Comparison of ENCODE assay signal across 28 mouse cellular contexts in the genomic region with DNA sequence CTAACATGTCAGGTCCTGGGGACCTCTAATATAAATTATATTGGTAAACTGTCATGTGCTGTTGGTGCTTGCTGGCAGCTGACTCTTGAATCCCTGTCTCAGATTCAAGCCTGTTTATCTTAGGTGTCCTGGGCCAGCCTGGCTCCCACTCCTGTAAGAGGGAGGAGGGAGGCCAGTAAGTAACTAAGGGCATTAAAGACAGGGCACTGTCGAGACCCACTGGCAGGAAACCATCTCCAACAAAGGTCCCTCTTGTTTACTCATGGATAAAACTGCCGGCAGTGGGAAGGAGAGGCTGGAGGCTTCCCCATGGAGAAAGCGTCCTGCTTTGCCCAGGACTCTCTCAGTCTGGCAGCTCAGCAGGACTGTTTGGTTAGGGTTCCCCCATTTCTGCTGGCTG. TPM values are rescaled to one million over a fixed set of nuclear protein-coding genes. Genes with fewer than 3 reads are reported as not detected.
A peak's percentile ranks its signal among the peaks of the same experiment; 100 is the strongest.
DNase-seq lines count a peak whose midpoint lies in the region; ATAC-seq and TF ChIP-seq lines count a peak whose summit lies in the region.
"Had no signal": no experiment of that assay in that cellular context is flagged by ENCODE, and none has a peak within 500 bp of the region (broad histone marks: within the 10 kb centered on the region; RNA-seq: fewer than 3 reads in every experiment).

No protein-coding gene starts in this region.

- no peak overlapping the region for H3K9ac ChIP-seq in heart, adult 2 months (ENCODE audit: low read depth, low read length)
- no peak overlapping the region for H3K9ac ChIP-seq in heart, embryonic 11.5 days (ENCODE audit: low read depth, low read length)
- H3K9ac ChIP-seq: embryonic facial prominence, embryonic 12.5 days; embryonic facial prominence, embryonic 15.5 days; forebrain, postnatal 0 days; hindbrain, embryonic 14.5 days had no signal

- no peaks in the 10 kb centered on the region for H3K79me2 ChIP-seq in heart, adult 2 months (replicated peaks; ENCODE audit: control insufficient read depth, insufficient read depth, low read length)

- ATAC-seq in frontal cortex, adult (ENCODE audit: low TSS enrichment) = 0 out of 2 replicates have a peak, but pooled peaks have one; percentile 7
- ATAC-seq in heart, embryonic 11.5 days (replicated peaks; ENCODE audit: insufficient number of reproducible peaks, low FRiP score, low TSS enrichment) = no peak
- ATAC-seq: activated CD4-positive, CD25-positive, alpha-beta regulatory T cell, adult 4 months; forebrain, embryonic 14.5 days; forebrain, postnatal 0 days; intestine, postnatal 0 days had no signal

- H3K4me1 ChIP-seq in heart, adult 2 months (ENCODE audit: control insufficient read depth, insufficient read depth, low read length) = peaks cover 7% of the 10 kb centered on the region; the same call in 1 of the 2 replicates
- no peaks in the 10 kb centered on the region for H3K4me1 ChIP-seq in heart, embryonic 11.5 days (ENCODE audit: control insufficient read depth, insufficient read depth, low read length)
- H3K4me1 ChIP-seq: embryonic facial prominence, embryonic 12.5 days; embryonic facial prominence, embryonic 15.5 days; heart, embryonic 10.5 days had no signal

- no peak overlapping the region for H3K4me3 ChIP-seq in heart, adult 2 months
- no peak overlapping the region for H3K4me3 ChIP-seq in heart, embryonic 11.5 days (ENCODE audit: low read depth, low read length)
- H3K4me3 ChIP-seq in layer of hippocampus, adult 2 months = no peak overlapping the region
- H3K4me3 ChIP-seq: embryonic facial prominence, embryonic 12.5 days; embryonic facial prominence, embryonic 15.5 days; heart, embryonic 10.5 days had no signal

- no peak for DNase-seq in frontal cortex, adult 2 months (ENCODE audit: extremely low spot score in 1 of 2, low spot score in 1 of 2)
- no peak for DNase-seq in heart, adult 2 months
- DNase-seq in layer of hippocampus, adult 2 months (ENCODE audit: low spot score in 2 of 2) = no peak
- no peak for DNase-seq in layer of hippocampus, postnatal 36 days
- DNase-seq in adipocyte (ENCODE audit: low spot score) = peak; percentile 59
- no peak for DNase-seq in kidney, adult 9 months
- DNase-seq: adrenal gland, postnatal 10 days; adrenal gland, postnatal 36 days; cerebellum, adult 11 months; cerebellum, adult 2 months; cerebellum, adult 9-11 months; cerebellum, postnatal 25 days; forebrain, postnatal 0 days; gastrocnemius, postnatal 25 days; heart, postnatal 10 days; heart, postnatal 36 days had no signal

- intact Hi-C loops in heart, adult 2 months (cut with DNase I) = no loop called here

- TF ChIP-seq EP300 in heart, adult 2 months (IDR thresholded peaks at IDR 0.05; ENCODE audit: insufficient read depth, low read depth, low read length) = 0 out of 2 replicates have a peak, but pooled peaks have one; percentile 25

- H3K9me3 ChIP-seq in heart, embryonic 11.5 days (replicated peaks; ENCODE audit: control insufficient read depth, low read length) = no peaks in the 10 kb centered on the region
- H3K9me3 ChIP-seq: embryonic facial prominence, embryonic 12.5 days; embryonic facial prominence, embryonic 15.5 days; heart, embryonic 10.5 days had no signal

- no peak for TF ChIP-seq CTCF in heart, adult 2 months (IDR thresholded peaks at IDR 0.05)
- TF ChIP-seq CTCF in layer of hippocampus, adult 2 months (conservative IDR thresholded peaks at IDR 0.05) = no peak

- no peak overlapping the region for H3K4me2 ChIP-seq in heart, embryonic 11.5 days
- H3K4me2 ChIP-seq: embryonic facial prominence, embryonic 12.5 days; embryonic facial prominence, embryonic 15.5 days; hindbrain, embryonic 14.5 days had no signal

- no peaks in the 10 kb centered on the region for H3K27me3 ChIP-seq in heart, adult 2 months (ENCODE audit: control insufficient read depth, insufficient read depth, low read length)
- no peaks in the 10 kb centered on the region for H3K27me3 ChIP-seq in heart, embryonic 11.5 days (ENCODE audit: control insufficient read depth, insufficient read depth, low read length)
- H3K27me3 ChIP-seq: embryonic facial prominence, embryonic 12.5 days; embryonic facial prominence, embryonic 15.5 days had no signal

- WGBS in heart, adult 2 months = 15% methylated on average over 3 of the region's 3 CpGs
- 34% methylated on average over 3 of the region's 3 CpGs for WGBS in heart, embryonic 11.5 days (ENCODE audit: insufficient replicate concordance)

- H3K36me3 ChIP-seq in heart, adult 2 months (ENCODE audit: control insufficient read depth, insufficient read depth, low read length) = no peaks in the 10 kb centered on the region
- H3K36me3 ChIP-seq in heart, embryonic 11.5 days (ENCODE audit: control insufficient read depth, insufficient read depth, low read length) = 0 out of 2 replicates have a peak, but pooled peaks cover 3% of the 10 kb centered on the region

- TF ChIP-seq POLR2A in heart, adult 2 months (IDR thresholded peaks at IDR 0.05; ENCODE audit: insufficient read depth, low read depth, low read length) = no peak

- peak overlapping the region; percentile 87 for H3K27ac ChIP-seq in heart, adult 2 months
- no peak overlapping the region for H3K27ac ChIP-seq in heart, embryonic 11.5 days (ENCODE audit: low read depth, low read length)
- H3K27ac ChIP-seq in layer of hippocampus, adult 2 months = peak overlapping the region; percentile 84
- H3K27ac ChIP-seq: embryonic facial prominence, embryonic 12.5 days; embryonic facial prominence, embryonic 15.5 days; heart, embryonic 10.5 days; hindbrain, embryonic 14.5 days had no signal

RNA-seq across cellular contexts. Expression of a gene that starts 26.4 kb away (rescaled TPM):
- polyA plus RNA-seq in frontal cortex, adult 2 months (2012; rRNA removed) = 24.0 and 25.0 TPM in 2 replicates
- total RNA-seq in heart, adult 2 months (2021) = 10 to 100 TPM; 12.8 to 16.5 TPM
- polyA plus RNA-seq in heart, adult 2 months (2012; rRNA removed) = 25.5 and 32.8 TPM in 2 replicates
- 10.5 and 12.1 TPM in 2 replicates for polyA plus RNA-seq in heart, embryonic 11.5 days (2014; fragmentation: Nextera tagmentation; extraction: Ambion mirVana)
- total RNA-seq in layer of hippocampus, adult 2 months (2021) = 10 to 100 TPM; 25.4 to 25.8 TPM
- total RNA-seq in layer of hippocampus, postnatal 36 days (2021) = 10 to 100 TPM; 20.3 to 22.3 TPM

RNA-seq across cellular contexts. Expression of a gene that starts 26.4 kb away (rescaled TPM):
- polyA plus RNA-seq in frontal cortex, adult 2 months (2012; rRNA removed) = 10.1 TPM in 2 replicates
- total RNA-seq in heart, adult 2 months (2021) = 100 to 1,000 TPM; 155 to 181 TPM
- polyA plus RNA-seq in heart, adult 2 months (2012; rRNA removed) = 57.1 and 83.3 TPM in 2 replicates
- polyA plus RNA-seq in heart, embryonic 11.5 days (2014; fragmentation: Nextera tagmentation; extraction: Ambion mirVana) = 13.9 and 16.2 TPM in 2 replicates
- 10 to 100 TPM; 54.3 to 58.3 TPM for total RNA-seq in layer of hippocampus, adult 2 months (2021)
- total RNA-seq in layer of hippocampus, postnatal 36 days (2021) = 10 to 100 TPM; 54.3 to 55.6 TPM

RNA-seq across cellular contexts. Expression of a gene that starts 27.6 kb away (rescaled TPM):
- 3.5 and 4.7 TPM in 2 replicates for polyA plus RNA-seq in frontal cortex, adult 2 months (2012; rRNA removed)
- 10 to 100 TPM in 1 of 2 experiments, 1 to 10 TPM in 1; 9.5 to 10.8 TPM for total RNA-seq in heart, adult 2 months (2021)
- polyA plus RNA-seq in heart, adult 2 months (2012; rRNA removed) = 12.6 and 16.1 TPM in 2 replicates
- 22.7 and 25.9 TPM in 2 replicates for polyA plus RNA-seq in heart, embryonic 11.5 days (2014; fragmentation: Nextera tagmentation; extraction: Ambion mirVana)
- total RNA-seq in layer of hippocampus, adult 2 months (2021) = 1 to 10 TPM; 2.5 to 2.8 TPM
- 1 to 10 TPM; 2.3 to 2.9 TPM for total RNA-seq in layer of hippocampus, postnatal 36 days (2021)

RNA-seq across cellular contexts. Expression of a gene that starts 45.0 kb away (rescaled TPM):
- polyA plus RNA-seq in frontal cortex, adult 2 months (2012; rRNA removed) = 60.7 and 68.7 TPM in 2 replicates
- 10 to 100 TPM; 60.1 to 68.0 TPM for total RNA-seq in heart, adult 2 months (2021)
- 29.0 and 55.7 TPM in 2 replicates for polyA plus RNA-seq in heart, adult 2 months (2012; rRNA removed)
- polyA plus RNA-seq in heart, embryonic 11.5 days (2014; fragmentation: Nextera tagmentation; extraction: Ambion mirVana) = 25.3 and 31.0 TPM in 2 replicates
- 10 to 100 TPM; 87.9 to 88.2 TPM for total RNA-seq in layer of hippocampus, adult 2 months (2021)
- total RNA-seq in layer of hippocampus, postnatal 36 days (2021) = 10 to 100 TPM; 88.8 to 91.6 TPM

RNA-seq across cellular contexts. Expression of a gene that starts 50.3 kb away (rescaled TPM):
- 1.8 and 2.3 TPM in 2 replicates for polyA plus RNA-seq in frontal cortex, adult 2 months (2012; rRNA removed)
- not detected for total RNA-seq in heart, adult 2 months (2021)
- 0.21 TPM in 1 of 2 replicates, not detected in the other for polyA plus RNA-seq in heart, adult 2 months (2012; rRNA removed)
- not detected in 2 replicates for polyA plus RNA-seq in heart, embryonic 11.5 days (2014; fragmentation: Nextera tagmentation; extraction: Ambion mirVana)
- total RNA-seq in layer of hippocampus, adult 2 months (2021) = under 1 TPM; 0.49 to 0.56 TPM
- total RNA-seq in layer of hippocampus, postnatal 36 days (2021) = under 1 TPM; 0.40 to 0.45 TPM
- total RNA-seq: common myeloid progenitor, adult 5-6 weeks; ES-E14 had no signal
- polyA plus RNA-seq: activated CD4-positive, CD25-positive, alpha-beta regulatory T cell, adult 4 months; embryonic facial prominence, embryonic 12.5 days; heart, embryonic 10.5 days; heart, embryonic 14.5 days had no signal
